Mouse (Mus musculus): Measurements from ENCODE around the gene Theg.
A peak's percentile ranks its signal among the peaks of the same experiment; 100 is the strongest.

Theg gene

DNA sequence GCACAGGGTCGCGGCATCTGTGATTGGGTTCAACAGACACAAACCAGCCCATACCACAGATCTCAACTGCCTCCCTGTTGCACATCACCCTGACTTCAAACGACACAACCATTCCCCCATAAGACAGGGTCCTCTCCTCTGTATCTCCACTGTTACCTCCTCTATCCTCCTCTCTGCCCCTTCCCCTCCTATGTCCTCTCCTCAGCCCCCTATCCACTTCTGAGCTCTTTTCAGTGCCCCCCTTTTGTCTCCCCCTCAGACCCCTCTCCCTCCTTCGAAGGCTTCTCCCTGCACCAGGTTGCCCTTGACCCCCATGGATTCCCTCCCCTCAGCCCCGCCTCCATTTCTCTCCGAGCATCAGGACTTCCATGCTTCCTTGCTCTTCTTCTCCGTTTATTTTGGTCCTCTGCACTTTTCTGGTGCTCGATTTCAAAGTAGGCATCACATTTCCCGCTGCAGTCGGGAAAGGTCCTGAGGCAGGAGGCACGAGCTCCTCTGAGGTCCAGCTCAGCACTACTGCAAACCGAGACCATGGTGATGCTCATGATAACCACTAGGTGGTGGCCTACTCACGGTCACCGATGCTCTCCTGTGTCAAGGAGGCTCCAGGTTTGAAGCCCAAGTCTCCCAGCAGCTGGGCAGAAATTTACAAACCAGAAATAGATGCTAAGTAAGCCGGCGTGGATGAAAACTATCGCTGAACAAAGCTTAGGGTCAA, 7.9 kb upstream of the Theg start:
- peak; percentile 56 for DNase-seq (ENCODE audit: extremely low read depth, low read depth)

GRCm38 (mm10) chr10:79594111-79594510, 7.0 kb upstream of the Theg start:
- DNase-seq (ENCODE audit: extremely low read depth, low read depth), result peak; percentile 62

- no peak for DNase-seq (ENCODE audit: extremely low read depth, low read depth)
Measured at GRCm38 (mm10) chr10:79590702-79591101, 3.6 kb upstream of the Theg start.

GRCm38 (mm10) chr10:79587752-79588126, 608 bp upstream of the Theg start:
- no peak for DNase-seq (ENCODE audit: extremely low read depth, low read depth)

- no peak for DNase-seq (ENCODE audit: extremely low read depth, low read depth)
Measured at GRCm38 (mm10) chr10:79586243-79586642, 888 bp downstream of the Theg start.

DNA sequence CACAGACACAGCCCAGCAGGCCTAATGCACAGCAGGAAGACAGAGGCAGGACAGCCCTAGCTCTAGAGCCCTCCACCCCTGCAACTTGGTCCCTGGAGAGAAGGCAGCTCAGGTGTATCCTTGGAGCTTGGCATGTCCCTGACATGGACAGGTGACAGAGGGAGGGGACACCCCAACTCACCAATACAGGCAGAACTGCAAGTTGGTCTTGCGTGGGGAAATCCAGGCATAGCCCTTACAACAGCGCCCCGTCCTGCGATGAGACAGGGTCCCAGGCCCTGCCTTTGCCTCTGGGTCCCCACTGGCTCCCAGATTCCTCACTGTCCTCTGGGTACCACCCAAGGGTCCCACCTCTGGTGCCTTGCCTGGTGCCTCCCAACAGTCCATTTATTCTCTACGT, 1.4 kb downstream of the Theg start:
- DNase-seq (ENCODE audit: extremely low read depth, low read depth), result no peak

DNA sequence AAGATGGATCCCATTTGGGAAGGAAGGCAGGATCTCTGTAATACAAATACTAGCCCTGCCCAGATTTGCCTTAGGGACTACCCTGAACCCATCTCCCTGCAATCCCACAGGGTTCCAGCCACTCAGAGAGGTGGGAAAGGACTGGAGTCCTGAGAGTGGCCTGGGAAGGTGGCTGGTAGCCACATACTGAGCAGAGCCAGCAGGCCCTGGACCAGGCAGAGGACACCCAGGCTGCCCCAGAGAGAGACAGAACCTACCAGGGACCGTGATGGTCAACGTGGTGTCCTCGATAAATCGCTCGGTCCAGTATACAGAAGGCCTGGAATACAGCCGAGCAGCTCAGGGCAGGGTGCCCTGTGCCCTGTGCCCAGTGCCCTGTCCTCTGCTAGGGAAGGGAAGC, 2.0 kb downstream of the Theg start:
- no peak for DNase-seq (ENCODE audit: extremely low read depth, low read depth)

DNA sequence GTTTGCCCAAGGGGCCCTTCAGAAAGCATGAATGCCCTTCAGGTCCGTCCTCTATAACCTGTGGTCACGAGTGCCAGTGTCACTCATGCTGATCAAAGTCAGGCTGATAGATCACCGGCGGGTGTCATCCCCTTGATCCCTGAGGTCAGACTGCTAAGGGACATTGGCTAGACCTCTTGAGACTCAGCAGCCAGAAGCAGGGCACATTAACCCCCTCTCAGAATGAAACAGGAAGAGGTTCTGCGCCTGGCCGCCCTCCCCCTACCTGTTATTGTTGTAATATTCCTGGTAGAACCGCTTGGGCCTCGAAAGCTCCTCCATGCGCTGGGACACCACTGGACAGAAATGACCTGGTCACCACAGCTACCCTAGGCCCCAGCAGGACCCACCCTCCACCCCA, 2.7 kb downstream of the Theg start:
- no peak for DNase-seq (ENCODE audit: extremely low read depth, low read depth)

- no peak for DNase-seq (ENCODE audit: extremely low read depth, low read depth)
Measured at GRCm38 (mm10) chr10:79584021-79584420, 3.1 kb downstream of the Theg start.

- no peak for DNase-seq (ENCODE audit: extremely low read depth, low read depth)
Measured at GRCm38 (mm10) chr10:79581501-79581900, 5.6 kb downstream of the Theg start.

GRCm38 (mm10) chr10:79580811-79581210, 6.3 kb downstream of the Theg start:
- DNase-seq (ENCODE audit: extremely low read depth, low read depth), result no peak

DNA sequence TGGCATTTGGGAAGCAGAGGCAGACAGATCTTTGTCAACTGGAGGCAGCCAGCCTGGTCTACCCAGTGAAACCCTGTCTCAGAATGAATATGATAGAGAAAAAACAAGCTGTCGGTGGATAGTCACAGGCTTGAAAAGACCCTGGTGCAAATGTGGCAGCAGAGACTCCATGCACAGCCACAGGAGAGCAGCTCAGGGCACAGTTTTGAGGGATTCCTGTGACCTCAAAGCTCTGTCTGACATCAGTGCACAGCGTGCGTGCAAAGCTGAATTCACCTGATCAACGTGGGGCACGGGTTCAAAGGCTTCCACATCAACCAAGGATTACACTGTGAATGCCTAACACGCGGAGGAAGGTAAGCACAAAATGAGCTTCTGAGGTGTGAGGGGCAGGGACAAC, 6.8 kb downstream of the Theg start:
- DNase-seq (ENCODE audit: extremely low read depth, low read depth), result no peak

GRCm38 (mm10) chr10:79579781-79580180, 7.3 kb downstream of the Theg start:
- no peak for DNase-seq (ENCODE audit: extremely low read depth, low read depth)

DNA sequence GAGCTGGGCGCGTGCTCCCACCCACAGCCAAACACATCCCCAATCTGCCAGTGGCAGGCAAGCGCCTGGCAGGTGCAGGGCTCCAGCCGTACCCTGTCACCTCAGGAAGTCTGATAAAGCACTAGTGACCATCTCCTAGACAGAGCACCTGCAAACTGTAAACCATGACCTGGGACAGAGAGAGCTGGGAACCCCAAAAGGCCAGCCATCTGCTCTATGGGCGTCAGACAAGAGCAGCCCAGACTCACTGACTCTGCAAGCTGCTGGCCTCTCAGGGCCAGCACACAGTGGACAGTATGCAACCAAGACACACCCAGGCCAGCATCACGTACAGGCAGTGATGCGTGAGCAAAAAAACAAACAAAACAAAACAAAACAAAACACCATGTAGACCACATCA, 8.2 kb downstream of the Theg start:
- no peak for DNase-seq (ENCODE audit: extremely low read depth, low read depth)

GRCm38 (mm10) chr10:79578276-79578675, 8.9 kb downstream of the Theg start:
- DNase-seq (ENCODE audit: extremely low read depth, low read depth), result no peak

- no peak for DNase-seq (ENCODE audit: extremely low read depth, low read depth)
Measured at GRCm38 (mm10) chr10:79577376-79577775, 9.8 kb downstream of the Theg start.

DNA sequence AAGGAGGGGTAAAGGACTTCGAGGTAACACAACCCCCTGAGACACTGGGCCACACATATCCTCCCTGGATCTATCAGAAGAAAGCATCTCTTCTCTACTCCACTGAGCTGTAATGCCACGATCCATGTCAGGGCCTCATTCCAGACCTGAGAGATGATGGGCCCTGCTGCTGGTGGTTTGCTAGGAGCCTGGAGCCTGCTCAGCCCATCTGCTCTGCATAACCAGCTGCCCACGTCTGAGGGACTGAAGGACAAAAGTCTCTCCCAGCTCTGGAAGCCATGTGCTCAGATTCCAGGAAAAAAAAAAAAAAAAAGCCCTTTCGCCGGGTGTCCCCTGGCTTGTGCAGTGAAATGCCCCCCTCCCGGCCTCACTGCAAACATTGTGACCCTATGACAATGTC, 11.4 kb downstream of the Theg start:
- no peak for DNase-seq (ENCODE audit: extremely low read depth, low read depth)

- no peak for DNase-seq (ENCODE audit: extremely low read depth, low read depth)
Measured at GRCm38 (mm10) chr10:79574796-79575195, 12.3 kb downstream of the Theg start.

DNA sequence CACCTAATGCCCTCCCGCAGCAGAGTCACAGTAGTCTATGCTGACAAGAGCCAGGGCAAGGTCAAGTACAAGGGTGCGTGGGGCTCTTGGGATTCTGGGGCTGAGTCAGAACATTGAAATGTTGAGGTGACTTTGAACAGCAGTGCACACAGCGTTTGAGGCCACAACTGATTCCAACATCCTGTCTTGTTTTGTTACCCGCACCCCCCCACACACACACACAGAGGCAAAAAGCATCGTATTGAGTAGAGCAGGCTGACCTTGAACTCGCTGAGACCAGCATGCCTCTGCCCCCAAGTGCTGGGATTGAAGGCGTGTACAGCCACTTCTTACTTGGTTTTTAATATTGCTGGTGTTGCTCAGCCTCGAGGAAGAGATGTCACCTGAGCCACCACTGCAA, 12.8 kb downstream of the Theg start:
- no peak for DNase-seq (ENCODE audit: extremely low read depth, low read depth)

GRCm38 (mm10) chr10:79573611-79574010, 13.5 kb downstream of the Theg start:
- no peak for DNase-seq (ENCODE audit: extremely low read depth, low read depth)

DNA sequence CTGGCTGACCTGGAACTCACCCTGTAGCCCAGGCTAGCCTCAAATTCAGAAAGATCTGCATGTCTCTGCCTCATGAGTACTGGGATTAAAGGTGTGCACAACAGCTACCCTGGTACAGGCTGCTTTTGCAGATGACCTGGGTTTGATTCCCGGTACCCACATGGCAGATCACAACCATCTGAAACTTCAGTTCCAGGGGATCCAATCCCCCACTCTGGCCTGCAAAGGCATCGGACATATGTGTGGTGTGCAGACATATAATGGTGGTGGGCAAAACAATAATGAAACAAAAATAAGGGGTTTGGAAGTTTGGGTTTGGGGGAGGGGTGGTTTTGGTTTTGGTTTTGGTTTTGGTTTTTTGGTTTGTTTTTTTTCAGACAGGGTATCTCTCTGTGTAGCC, 15.8 kb downstream of the Theg start:
- no peak for DNase-seq (ENCODE audit: extremely low read depth, low read depth)

DNA sequence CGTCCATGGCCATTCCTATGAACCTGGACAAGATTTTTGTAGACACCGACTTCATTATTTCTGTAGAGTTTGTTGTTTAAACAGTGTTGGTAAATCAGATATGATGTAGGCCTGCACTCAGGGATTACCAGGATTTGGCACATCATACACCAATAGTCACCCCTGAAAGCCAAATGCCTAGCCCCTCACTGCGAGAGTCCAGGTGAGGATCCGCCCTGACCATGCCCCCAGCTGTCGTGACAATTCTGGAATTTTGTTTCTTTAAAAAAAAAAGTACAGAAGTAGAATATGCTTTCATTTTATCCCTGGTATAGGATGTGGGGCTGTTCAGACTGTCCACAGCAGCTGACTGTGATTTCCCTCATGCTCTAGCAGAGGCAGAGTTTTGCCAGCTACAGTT, 17.2 kb downstream of the Theg start:
- DNase-seq (ENCODE audit: extremely low read depth, low read depth), result no peak

GRCm38 (mm10) chr10:79559716-79560115, 27.4 kb downstream of the Theg start:
- DNase-seq (ENCODE audit: extremely low read depth, low read depth), result no peak

- no peak for DNase-seq (ENCODE audit: extremely low read depth, low read depth)
Measured at GRCm38 (mm10) chr10:79557496-79557895, 29.6 kb downstream of the Theg start.

Data from MEL-GATA-1-ER (cell line).